Mouse (Mus musculus) lung, adult 10 weeks (tissue): ENCODE results near the gene 1700025G04Rik. TPM values are rescaled to one million over a fixed set of nuclear protein-coding genes. Genes with fewer than 3 reads are reported as not detected.

Source experiments
- polyA plus RNA-seq: library from polyadenylated mRNA; stranded (reverse); fragments of 350-450 nt; fragmentation: Illumina TruSeq; extraction: RNeasy Lipid Tissue Mini Kit (QIAGEN cat#74804); gene quantifications from one replicate; pipeline ENCODE4 v1.2.3, GENCODE M21; 2014; ENCODE audit warnings: low read depth, low replicate concordance; ENCODE audit not compliant: insufficient read depth

The 1700025G04Rik gene
- polyA plus RNA-seq, result 8.5 TPM

DNA sequence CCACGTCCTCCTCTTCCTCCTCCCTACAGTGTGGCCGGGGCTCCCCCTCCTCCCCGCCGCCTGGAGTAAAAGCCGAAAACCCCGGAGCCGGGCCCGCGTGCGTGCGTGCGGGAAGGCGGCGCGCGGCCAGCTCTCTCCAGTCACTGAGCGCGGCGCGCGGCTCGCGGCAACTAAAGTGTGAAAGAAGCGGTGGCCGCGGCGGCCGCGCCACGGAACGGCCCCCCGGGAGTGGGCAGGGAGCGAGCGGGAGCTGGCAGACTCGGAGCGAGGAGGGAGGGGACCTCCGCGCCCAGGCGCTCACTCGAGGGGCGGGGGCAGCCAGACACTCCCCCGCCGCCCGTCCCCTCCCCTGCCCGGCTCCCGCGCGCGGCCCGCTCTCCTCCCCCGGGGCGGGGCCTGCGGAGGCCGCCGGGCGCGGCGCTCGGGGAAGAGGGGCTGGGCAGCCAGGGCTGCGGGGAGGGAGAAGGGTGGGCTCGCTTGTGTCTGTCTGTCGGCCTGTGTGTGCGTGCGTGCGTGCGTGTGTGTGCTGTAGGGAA is at the start of gene 1700025G04Rik:
Gene 1700025G04Rik, minus strand, starts transcription at position 108 of the 536 bp plus-strand sequence.

